Mouse (Mus musculus): ENCODE measurements around the gene Tmem217.
"Not testable (repeated sequence)": the region's sequence is repeated elsewhere in the genome, so short reads cannot be mapped to it uniquely, and the experiment has no call there.

GRCm38 (mm10) chr17:29497481-29497880, 54.7 kb downstream of the Tmem217 start:
- not testable (repeated sequence) for TF ChIP-seq POLR2A (IDR thresholded peaks at IDR 0.05; ENCODE audit: low read depth, low read length); CTCF (IDR thresholded peaks at IDR 0.05; ENCODE audit: borderline replicate concordance, insufficient read depth, low read length)
